Mouse (Mus musculus) embryonic facial prominence, embryonic 14.5 days (tissue): ENCODE measurements at regions not wholly inside any gene's neighbourhood (a gene's known extent, or its start where the extent isn't known, plus 50 kb on each side); places are given as distances from the start of the nearest gene placed in this dataset.
"Not testable (repeated sequence)": the region's sequence is repeated elsewhere in the genome, so short reads cannot be mapped to it uniquely, and the experiment has no call there.

Experiments used
- ATAC-seq: fragments of 200-750 bp; cut with Nextera tagmentation; 2 replicates; pipeline ENCODE4 v1.8.0; 2017; ENCODE audit warnings: low read depth, moderate number of reproducible peaks, moderate TSS enrichment
- DNase-seq: peaks from one replicate; pipeline ENCODE4 v3.0.0-alpha.2; 2015; ENCODE audit warnings: low spot score
- H3K27ac ChIP-seq: fragments of 300-500 bp; sonication (generic); replicated peaks from 2 replicates; pipeline ENCODE4 v1.5.1; 2014; ENCODE audit warnings: low read depth, mild to moderate bottlenecking, low read length, moderate library complexity
- H3K27me3 ChIP-seq: fragments of 300-500 bp; sonication (generic); replicated peaks from 2 replicates; pipeline ENCODE4 v1.6.1; 2014; ENCODE audit warnings: low read length; ENCODE audit not compliant: control insufficient read depth, insufficient read depth
- H3K36me3 ChIP-seq: fragments of 300-500 bp; sonication (generic); 2 replicates; pipeline ENCODE4 v1.6.1; 2014; ENCODE audit warnings: low read length, mixed read lengths; ENCODE audit not compliant: control insufficient read depth, insufficient read depth
- H3K4me1 ChIP-seq: fragments of 300-500 bp; sonication (generic); 2 replicates; pipeline ENCODE4 v1.6.1; 2014; ENCODE audit warnings: antibody characterized with exemption, low read length; ENCODE audit not compliant: control insufficient read depth, insufficient read depth
- H3K4me2 ChIP-seq: fragments of 300-500 bp; sonication (generic); 2 replicates; pipeline ENCODE4 v1.6.1; 2014; ENCODE audit warnings: low read depth, mild to moderate bottlenecking, low read length, moderate library complexity, mixed read lengths
- H3K4me3 ChIP-seq: fragments of 300-500 bp; sonication (generic); 2 replicates; pipeline ENCODE4 v1.5.1; 2014; ENCODE audit warnings: low read depth, mild to moderate bottlenecking, low read length
- H3K9ac ChIP-seq: fragments of 300-500 bp; sonication (generic); 2 replicates; pipeline ENCODE4 v1.6.1; 2014; ENCODE audit warnings: low read depth, mild to moderate bottlenecking, low read length, moderate library complexity, mixed read lengths
- H3K9me3 ChIP-seq: fragments of 300-500 bp; sonication (generic); 2 replicates; pipeline ENCODE4 v1.6.1; 2016; ENCODE audit warnings: low read length; ENCODE audit not compliant: control insufficient read depth
- WGBS: fragments of 180-500 bp; shearing (Covaris S2); extraction: QIAGEN DNeasy Blood & Tissue Kit; methylation state at CpG from one replicate; pipeline ENCODE4 v1.1.7; 2014; 5-methylcytosine and 5-hydroxymethylcytosine counted together

DNA sequence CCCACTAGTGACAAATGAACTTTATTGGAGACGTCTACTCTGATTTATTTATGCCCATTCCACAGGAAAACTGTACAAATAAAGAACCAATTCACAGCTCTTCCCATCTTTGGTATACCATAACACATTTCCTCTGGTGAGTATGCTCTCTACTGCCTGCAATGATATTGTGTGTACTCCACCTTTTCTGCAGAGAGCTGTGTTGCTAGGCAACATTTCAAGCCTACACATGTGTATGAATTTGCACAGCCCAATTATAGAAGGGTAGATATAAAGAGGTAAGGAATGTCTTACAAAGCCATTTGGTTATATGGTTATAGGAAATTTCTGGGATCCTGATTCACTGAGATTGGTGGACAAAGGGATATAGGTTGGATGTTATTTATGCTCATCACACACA, 227.4 kb downstream of the 4931408C20Rik start:
- Histone ChIP-seq H3K4me1 (no peaks in the 10 kb centered on the region), H3K27me3 (no peaks in the 10 kb centered on the region), H3K9me3 (no peaks in the 10 kb centered on the region), H3K9ac (no peak overlapping the region), H3K4me2 (no peak overlapping the region), H3K36me3 (no peaks in the 10 kb centered on the region), H3K27ac (no peak overlapping the region), H3K4me3 (no peak overlapping the region)
- no peak for DNase-seq
- 80% methylated on average over 1 of the region's 1 CpGs for WGBS
- ATAC-seq = no peak

DNA sequence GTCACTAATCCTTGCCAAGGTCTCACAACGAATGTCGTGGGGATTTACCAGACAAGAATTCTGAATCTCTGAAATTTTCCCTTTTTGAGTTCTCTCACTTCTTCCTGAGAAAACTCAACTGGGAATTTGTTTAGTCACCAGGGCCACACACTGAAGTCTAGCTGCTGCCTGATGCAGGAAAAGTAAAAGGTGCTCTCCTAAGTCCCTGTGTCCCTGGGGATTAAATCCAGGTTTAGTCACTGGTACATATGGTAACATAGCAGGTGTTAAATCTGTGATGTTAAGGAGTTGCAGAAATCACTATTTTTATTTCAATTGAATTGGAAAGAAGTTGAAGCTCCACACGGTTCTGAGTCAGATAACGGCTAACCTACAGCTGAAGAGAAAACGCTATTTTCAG, 260.9 kb downstream of the 4931408C20Rik start:
- H3K27me3 ChIP-seq = no peaks in the 10 kb centered on the region
- no peak overlapping the region for H3K4me3 ChIP-seq
- no peak for DNase-seq
- no peak overlapping the region for H3K27ac ChIP-seq
- no peaks in the 10 kb centered on the region for H3K36me3 ChIP-seq
- no peaks in the 10 kb centered on the region for H3K4me1 ChIP-seq
- H3K4me2 ChIP-seq = no peak overlapping the region
- 76% methylated on average over 5 of the region's 5 CpGs for whole genome bisulfite sequencing
- no peaks in the 10 kb centered on the region for H3K9me3 ChIP-seq
- ATAC-seq = no peak
- no peak overlapping the region for H3K9ac ChIP-seq

DNA sequence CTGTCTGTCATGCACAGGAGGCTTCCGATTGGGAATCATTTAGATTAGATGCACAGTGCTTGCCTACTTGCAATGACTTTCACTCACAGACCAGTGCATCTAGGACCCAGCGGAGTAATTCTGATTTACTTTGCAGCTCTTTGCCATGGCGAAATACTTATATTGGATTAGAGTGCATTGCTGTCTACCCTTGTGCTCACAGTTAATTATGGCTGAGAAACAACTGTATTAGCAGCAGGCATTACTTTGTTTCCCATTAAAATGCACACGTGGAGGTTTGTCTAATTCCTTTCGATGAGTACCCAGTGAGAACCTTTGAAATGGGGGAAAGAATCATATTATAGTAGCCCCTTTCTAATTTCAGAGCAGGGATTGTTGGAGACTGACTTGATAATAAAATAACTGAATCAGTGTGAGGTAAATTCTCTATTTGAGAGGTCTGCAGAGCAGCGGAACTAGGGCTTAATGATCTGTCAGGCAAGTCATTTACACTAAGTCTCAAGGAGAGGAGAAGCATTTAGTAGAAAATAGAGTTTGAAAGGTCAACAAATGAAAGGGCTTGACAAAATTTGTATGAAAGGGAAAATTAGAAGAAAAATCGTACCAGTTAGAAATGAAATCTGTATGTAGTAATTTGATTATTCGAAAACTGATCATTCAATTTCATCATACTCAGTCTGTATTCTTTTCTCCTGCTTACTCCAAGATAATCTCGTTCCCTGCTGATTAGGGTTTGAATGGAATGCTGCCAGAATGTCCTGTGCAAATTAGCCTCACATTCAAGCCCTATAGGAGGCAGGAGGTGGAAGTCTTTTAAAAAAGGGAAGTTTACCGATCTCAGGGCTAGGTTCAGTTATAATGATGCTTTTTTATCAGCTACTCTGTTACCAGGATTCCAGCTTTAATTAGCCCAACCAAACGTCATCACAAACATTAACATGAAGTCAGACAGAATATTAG, 299.0 kb downstream of the 4931408C20Rik start:
- Histone ChIP-seq H3K9ac (no peak overlapping the region), H3K9me3 (no peaks in the 10 kb centered on the region), H3K4me1 (no peaks in the 10 kb centered on the region), H3K27me3 (no peaks in the 10 kb centered on the region), H3K27ac (no peak overlapping the region), H3K4me3 (no peak overlapping the region), H3K36me3 (no peaks in the 10 kb centered on the region), H3K4me2 (no peak overlapping the region)
- 29% methylated on average over 11 of the region's 11 CpGs for WGBS
- no peak for ATAC-seq
- DNase-seq = no peak

- Histone ChIP-seq H3K27me3 (no peaks in the 10 kb centered on the region), H3K36me3 (no peaks in the 10 kb centered on the region), H3K4me1 (no peaks in the 10 kb centered on the region), H3K9ac (no peak overlapping the region), H3K4me2 (no peak overlapping the region), H3K9me3 (no peaks in the 10 kb centered on the region), H3K4me3 (no peak overlapping the region), H3K27ac (no peak overlapping the region)
- ATAC-seq = no peak
- DNase-seq = no peak
- 98% methylated on average over 4 of the region's 4 CpGs for WGBS
These were observed 346.7 kb downstream of the 4931408C20Rik start for GRCm38 (mm10) chr1:26340543-26340942.

DNA sequence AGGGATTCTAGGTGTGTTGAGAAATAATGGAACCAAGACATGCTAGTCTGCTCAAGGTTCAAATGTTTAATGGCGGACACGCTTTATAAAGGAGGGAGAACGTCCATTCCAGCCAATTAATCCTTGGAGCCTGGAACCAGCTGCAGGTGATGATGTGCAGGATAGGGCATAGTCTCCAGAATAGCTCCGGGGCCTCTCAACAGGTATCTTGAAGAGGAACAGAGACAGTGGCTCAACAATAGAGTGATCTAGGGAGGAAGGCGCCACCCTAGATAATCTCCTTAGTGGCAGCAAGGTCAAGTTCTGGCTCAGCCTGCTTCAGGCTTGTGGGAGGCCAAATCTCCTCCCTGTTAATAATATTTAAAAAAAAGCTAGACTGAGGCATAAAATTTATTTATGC, 347.4 kb downstream of the 4931408C20Rik start:
- not testable (repeated sequence) for H3K27me3 ChIP-seq, DNase-seq, H3K4me2 ChIP-seq, H3K27ac ChIP-seq, H3K36me3 ChIP-seq, ATAC-seq, H3K9ac ChIP-seq, H3K4me1 ChIP-seq, H3K9me3 ChIP-seq, H3K4me3 ChIP-seq
- WGBS = 91% methylated on average over 5 of the region's 5 CpGs

DNA sequence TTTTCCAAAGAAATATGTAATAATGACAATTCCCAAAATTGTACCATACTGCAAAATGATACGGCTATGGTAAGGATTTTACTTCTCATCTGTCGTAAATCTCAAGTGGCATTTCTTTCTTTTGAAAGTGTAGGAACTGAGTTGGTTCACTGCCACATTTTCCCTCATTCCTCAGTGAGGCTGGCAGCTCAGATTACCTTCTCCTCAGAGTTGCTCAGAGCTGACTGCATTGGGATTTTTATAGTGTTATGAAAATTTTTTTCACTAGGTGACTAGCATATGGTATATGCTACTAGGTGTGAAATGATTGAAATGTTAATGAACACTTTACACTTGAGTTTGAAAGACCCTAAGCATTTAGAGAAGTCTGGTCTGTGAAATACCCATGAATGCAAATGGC, 397.7 kb downstream of the 4931408C20Rik start:
- WGBS = 52% methylated on average over 2 of the region's 2 CpGs
- ATAC-seq (no peak), DNase-seq (peak; percentile 10)
- H3K4me3 ChIP-seq = no peak overlapping the region
- no peaks in the 10 kb centered on the region for H3K36me3 ChIP-seq
- no peak overlapping the region for H3K4me2 ChIP-seq
- H3K9ac ChIP-seq = no peak overlapping the region
- no peaks in the 10 kb centered on the region for H3K27me3 ChIP-seq
- H3K4me1 ChIP-seq = no peaks in the 10 kb centered on the region
- H3K27ac ChIP-seq = no peak overlapping the region
- H3K9me3 ChIP-seq = no peaks in the 10 kb centered on the region

GRCm38 (mm10) chr1:26282885-26283613, 404.2 kb downstream of the 4931408C20Rik start:
- ATAC-seq = no peak
- H3K9me3 ChIP-seq = no peaks in the 10 kb centered on the region
- 66% methylated on average over 4 of the region's 4 CpGs for WGBS

DNA sequence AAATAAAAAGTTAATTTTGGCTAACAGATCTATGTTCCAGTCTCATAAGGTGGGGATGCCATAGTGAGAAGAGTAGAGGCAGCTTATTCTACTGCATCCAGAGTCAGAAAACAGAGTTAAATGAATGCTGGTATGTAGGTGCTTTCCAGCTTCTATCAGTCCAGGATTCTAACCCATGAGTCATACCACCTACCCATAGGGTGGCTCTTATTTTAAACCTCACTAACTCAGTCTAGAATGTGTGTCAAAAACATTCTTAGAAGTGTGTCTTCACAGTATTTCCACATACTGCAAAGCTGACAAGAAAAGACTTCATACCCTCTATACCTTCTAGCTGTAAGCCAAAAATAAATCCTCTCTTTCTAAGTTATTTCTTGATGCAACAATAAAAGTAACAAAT, 410.7 kb downstream of the 4931408C20Rik start:
- Histone ChIP-seq H3K9me3 (no peaks in the 10 kb centered on the region), H3K27me3 (no peaks in the 10 kb centered on the region), H3K36me3 (no peaks in the 10 kb centered on the region), H3K4me2 (no peak overlapping the region), H3K9ac (no peak overlapping the region), H3K4me1 (no peaks in the 10 kb centered on the region), H3K27ac (no peak overlapping the region), H3K4me3 (no peak overlapping the region)
- ATAC-seq (no peak), DNase-seq (no peak)

More at GRCm38 (mm10) chr1:26282885-26283613, 404.2 kb downstream of the 4931408C20Rik start:
- H3K27me3 ChIP-seq = no peaks in the 10 kb centered on the region
- H3K9ac ChIP-seq = no peak overlapping the region
- DNase-seq = no peak
- no peak overlapping the region for H3K4me2 ChIP-seq
- H3K27ac ChIP-seq = no peak overlapping the region
- no peaks in the 10 kb centered on the region for H3K4me1 ChIP-seq
- no peak overlapping the region for H3K4me3 ChIP-seq
- no peaks in the 10 kb centered on the region for H3K36me3 ChIP-seq
